Mouse (Mus musculus) mouse embryonic stem cell (cell line): Measurements from ENCODE around the gene Abcg5.

Experiments
- in situ Hi-C, 2 experiments: fragments of 300-500 bp; cut with MboI; formaldehyde crosslinking; loops; 1 replicate in 1 of 2; 3 replicates in 1 of 2; pipeline ENCODE4 v1.14.3; 2019 to 2020; ENCODE audit warnings: low sequenced_read_pairs in 2 of 2, low pct_unique_long_range_greater_than_20kb in 1 of 2, mixed read lengths in 1 of 2; ENCODE audit not compliant: unreplicated experiment in 1 of 2

The Abcg5 gene

DNA sequence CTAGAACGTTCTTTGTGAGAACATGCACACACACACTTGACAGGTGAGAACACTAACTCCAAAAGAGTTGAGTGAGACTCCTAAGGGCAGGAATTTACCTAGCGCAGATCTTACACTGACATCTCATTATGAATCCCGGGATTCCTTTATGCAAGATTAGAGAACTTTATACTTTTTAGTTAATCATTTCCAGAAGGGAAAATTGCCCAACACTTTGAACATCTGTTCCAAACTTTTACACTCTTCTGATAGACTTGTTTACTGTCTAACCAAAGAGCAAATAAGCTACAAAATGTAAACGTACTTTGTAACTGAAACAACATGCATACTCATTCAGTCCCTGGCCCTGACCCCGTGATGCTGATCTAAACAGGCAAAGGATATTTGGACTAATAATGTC is 6.5 kb upstream of the Abcg5 start:
- in situ Hi-C loops, result no loop called here

DNA sequence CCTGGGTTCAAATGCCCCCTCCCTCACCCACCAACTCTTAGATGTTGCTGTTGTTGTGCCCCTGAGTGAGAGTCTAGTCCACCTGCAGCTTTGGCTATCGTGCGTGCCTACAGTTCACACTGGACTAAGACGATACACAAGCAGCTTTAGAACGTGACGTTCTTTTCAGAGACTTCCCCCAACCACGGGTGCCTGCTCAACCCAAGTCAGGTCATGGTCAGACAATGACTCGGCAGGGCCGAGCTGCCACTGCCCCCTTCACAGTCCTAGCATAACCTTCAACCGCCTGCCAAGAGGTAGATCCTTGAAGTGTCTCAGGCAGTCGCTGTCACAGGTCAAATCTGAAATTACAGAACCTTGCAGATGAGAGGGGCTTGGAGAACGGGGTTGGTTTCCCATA is 6.0 kb upstream of the Abcg5 start:
- in situ Hi-C loops, result no loop called here

DNA sequence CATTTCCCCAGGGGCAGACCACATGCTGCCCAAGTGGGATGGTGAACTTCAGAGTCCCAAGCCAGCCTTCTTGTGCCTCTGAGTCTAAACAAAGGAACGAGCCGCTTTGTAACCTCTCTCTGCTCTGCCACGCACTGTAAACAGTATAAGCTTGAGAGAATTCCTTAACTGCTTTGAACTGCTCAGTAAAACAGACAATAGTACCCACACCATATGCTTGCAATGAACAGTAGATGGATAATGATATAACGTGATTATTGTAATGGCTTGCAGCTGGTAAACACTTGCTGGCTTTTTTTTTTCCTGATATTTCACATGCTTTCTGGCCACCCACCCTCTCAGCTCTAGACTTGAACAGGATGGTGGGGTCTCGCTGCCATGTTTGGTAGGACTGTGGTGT is 5.2 kb upstream of the Abcg5 start:
- in situ Hi-C loops, result no loop called here

DNA sequence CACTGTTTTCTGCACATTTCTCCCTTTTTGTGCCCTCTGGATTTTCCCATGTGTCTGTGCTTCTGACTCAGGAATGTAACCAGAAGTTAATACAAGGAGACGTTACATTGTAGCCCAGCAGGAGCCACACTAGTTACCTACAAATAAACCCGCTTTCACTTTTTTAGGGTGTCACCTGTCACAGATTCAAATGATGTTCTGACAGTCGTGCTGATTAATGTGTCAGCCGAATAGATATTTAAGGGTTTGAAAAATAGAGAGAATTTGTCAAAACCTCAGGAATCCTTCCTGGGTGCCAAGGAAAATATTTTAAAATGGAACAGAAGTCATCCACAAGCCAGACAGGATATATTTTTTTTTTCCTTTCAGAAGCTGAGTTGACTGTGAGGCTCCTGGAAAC is 2.5 kb upstream of the Abcg5 start:
- in situ Hi-C loops, result no loop called here

DNA sequence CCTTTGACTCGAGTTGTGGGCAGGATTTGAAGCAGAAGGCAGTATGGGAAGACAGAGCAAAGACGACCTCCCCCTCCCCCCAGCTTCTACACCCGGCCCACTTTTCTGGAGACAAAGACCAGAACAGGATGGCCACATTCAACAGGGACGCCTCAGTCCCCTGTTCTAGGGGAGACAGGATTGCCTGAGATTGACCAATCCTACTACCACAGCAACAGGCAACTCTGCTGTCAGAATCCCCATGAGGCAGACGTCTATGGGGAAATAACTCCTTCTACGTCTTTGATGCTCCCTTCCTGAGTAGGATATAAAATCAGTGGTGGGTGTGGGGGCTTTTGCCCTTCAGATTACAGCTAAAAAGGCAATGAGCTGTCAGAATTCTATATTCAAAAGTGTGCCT is 1.5 kb upstream of the Abcg5 start:
- in situ Hi-C loops, result no loop called here

DNA sequence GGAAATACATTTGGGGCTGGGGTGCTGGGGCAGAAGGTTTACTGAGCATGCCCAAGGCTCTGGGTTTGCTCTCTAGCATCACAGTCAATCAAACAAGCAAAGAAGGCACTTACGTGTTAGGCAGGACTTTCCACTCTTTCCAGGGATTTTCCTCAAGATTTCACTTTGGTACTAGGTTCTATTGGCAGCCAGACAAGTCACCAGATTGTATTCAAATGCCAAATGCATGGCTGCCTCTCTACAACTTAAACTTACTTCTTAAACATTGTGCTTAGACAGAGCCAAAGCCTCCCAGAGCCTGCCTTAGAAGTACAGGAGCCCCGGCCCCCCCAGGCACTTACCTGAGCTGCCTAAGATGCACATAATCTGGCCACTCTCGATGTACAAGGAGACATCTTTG is 1.1 kb downstream of the Abcg5 start:
- in situ Hi-C loops, result no loop called here

DNA sequence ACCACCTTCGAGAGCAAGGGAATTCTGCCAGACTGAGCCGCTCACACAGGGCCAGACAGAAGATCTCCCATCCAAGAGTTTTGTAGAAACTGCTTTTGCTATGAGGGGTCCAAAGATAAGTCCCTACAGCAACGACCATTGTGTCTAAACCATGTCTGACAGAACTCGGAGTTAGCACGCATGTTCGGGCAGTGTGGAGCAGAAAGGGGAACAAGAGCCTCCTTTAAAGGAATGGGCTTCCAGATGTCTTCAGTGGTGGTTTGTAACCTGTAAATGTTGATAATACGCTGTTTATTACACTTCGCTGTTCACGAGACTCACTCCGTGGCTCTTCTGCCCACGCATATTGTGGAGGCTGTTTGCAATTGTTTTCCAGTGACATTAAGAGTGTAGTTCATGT is 5.2 kb downstream of the Abcg5 start:
- in situ Hi-C loops, result no loop called here

DNA sequence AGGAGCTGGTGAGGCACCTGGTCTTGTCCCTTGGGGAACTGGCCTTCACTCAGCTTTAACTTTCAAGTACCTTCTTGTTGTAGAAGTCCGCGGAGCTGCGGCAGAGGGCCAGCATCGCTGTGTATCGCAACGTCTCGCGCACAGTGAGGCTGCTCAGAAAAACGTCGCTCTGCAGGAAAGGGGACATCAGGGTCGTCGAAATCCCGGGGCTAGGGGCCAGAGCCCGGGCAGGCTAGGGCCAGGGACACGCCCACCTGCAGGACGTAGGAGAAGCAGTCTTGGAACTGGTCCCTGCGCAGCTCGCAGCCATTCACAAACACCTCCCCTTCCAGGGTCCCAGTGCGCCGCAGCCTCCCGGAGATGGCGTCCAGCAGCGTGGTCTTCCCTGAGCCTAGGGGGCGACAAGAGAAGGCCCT is 6.9 kb downstream of the Abcg5 start, which contains the start of gene Abcg8:
Gene Abcg8, plus strand, starts transcription at position 352 of the 416 bp plus-strand sequence.
- in situ Hi-C loops, result no loop called here

DNA sequence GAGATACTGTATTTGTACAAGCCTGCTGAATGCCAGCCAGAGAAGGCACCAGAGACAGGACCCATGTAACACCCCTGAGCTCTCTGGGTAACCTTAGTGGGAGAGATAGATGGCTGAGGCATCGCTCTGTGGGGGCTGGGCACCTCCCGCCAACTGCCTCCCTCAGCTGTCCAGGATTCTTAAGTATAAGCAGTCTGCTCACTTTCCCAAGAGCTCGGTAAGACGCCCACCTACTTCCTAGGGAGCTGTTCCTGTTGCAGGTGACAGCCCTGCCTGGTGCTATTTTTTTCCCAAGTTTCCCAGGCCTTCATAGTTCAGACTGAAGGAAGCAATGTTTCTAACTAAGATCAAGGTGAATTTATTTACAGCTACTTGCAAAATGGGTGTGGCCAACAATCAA is 7.6 kb downstream of the Abcg5 start:
- in situ Hi-C loops, result no loop called here

DNA sequence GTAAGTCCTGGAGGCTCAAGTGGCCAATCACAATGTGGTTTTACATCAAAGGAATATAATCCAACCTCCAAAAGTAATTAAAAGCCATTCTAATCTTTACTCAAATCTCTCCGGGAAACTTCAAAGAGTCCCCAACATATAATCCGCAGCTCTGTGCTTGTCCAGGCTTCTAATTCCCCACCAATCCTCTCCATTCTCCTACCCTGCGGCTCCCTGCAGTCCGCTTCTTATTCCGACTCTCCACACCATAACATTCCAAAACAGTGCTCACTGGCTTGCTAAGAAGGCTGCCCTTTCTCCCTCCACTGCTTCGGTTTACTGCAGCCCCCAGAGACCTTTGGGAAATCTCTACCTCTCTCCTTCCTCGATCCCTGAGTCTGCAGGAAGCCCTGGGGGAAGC is 8.8 kb downstream of the Abcg5 start:
- in situ Hi-C loops, result no loop called here

DNA sequence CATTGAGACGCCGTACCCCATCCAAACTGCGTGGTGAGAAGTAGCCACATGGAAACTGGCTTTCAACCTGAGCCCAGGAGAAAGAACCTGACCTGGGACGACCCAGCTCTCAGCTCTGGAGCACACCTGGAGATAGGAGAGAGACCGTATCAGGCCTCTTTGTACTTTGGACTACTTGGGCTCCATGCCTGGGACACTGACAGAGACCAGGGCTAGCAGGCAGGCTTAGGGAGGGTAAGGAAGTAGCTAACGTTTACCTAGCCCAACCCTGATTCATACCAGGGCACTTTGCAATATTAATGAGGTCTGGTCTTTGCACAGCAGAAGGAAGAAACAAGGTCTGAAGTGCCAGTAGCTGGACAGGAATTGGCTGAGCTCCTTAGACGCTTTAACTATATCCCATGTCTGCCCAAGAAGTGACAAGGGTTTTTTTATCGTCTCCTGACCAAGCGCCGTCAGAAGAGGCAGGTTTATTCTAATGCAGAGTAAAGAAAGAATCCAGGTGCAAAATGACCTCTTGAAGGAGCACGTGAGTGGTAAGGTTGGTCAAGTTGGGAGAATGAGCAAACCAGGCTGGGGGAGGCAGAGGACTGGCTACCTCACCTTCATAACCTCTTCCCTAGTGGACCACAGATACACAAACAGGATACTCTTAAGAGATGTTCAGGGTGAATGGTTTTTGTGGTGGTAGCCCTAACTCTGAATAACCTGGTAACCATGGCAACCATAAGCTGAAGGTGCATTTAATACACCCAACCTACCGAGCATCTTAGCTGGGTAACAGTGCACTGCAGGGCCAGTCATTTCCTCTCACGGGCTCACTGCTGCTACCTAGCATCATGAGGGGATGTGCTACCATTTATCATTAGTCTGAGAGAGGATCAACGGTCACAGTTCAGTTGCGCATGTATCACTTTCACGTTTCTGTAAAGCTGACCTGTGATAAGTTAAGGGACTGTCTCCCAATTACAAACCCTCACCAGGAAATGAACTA is 10.1 kb downstream of the Abcg5 start:
- in situ Hi-C loops, result no loop called here

DNA sequence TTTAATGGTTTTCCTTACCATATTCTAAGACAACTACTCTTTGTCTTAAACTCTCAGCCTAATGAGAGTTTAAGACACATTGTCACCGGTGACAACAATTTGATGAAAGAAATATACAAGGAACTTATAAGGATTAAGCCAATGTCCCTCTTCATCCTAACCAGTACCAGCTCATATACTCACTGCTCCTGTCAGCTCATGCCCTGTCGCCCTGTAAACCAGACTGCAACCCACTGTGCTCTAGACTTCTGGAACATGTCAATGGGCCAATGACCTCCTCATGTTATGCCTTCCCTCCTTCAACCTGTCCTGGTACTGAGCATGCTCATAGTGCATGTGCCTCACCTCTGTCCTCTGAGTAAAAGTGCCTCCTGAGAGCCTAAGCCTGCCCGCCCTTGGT is 15.0 kb downstream of the Abcg5 start:
- in situ Hi-C loops, result no loop called here

DNA sequence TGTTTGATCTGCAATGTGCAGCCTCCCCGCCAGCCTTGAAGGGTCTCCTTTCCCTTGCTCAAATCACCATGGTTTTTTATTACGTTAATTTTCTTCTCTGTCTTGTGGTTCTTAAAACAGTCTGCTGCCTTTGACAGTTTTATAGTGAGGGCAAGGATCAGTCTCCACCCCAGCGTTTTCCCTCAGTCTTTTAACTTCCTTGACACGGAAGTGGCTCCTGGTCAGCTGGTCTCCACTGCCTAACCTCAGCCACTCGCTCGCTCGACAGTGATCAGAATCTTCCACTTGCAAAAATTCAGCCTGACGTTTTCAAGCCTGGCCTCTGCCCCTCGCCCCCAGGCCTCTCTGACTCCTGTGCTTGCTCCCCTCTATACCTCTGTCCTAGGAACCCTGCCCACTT is 17.1 kb downstream of the Abcg5 start:
- in situ Hi-C loops, result no loop called here

DNA sequence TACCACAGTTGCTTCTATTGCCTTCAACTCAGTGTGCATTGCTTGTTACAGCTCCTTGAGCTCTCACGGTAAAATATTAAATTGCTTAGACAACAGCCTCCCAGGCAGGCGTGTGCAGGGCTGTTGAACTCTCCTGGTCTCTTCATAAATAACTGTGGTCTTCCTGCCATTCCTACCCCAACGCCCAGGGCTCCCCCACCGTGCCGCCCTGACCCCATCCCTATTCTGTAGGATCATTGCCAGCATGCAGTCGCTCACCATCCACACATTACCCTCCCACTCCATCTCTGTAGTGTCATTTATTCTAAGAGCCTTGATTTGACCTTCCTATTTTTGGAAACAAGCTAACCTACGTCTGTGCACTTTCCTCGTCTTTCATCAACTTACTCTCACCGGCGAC is 17.8 kb downstream of the Abcg5 start:
- in situ Hi-C loops, result no loop called here

DNA sequence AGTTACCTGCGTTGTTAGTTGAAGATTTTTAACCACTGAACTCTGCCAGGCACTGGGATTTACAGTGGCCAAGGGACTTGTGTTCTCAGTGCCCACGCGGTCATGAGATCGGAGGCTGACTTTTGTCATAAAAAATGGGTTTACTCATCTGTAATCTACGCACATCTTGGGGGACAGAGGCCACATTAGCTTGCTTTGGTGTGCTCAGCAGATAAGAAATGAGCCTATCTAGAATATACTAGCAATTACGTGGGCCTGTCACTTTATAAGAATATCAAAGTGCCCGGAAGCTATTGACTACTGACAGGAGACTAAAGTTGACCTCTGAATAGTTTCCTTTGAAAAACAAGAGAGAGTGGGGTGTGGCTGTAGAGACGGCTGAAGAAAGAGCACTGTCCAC is 23.9 kb downstream of the Abcg5 start:
- in situ Hi-C loops, result no loop called here

DNA sequence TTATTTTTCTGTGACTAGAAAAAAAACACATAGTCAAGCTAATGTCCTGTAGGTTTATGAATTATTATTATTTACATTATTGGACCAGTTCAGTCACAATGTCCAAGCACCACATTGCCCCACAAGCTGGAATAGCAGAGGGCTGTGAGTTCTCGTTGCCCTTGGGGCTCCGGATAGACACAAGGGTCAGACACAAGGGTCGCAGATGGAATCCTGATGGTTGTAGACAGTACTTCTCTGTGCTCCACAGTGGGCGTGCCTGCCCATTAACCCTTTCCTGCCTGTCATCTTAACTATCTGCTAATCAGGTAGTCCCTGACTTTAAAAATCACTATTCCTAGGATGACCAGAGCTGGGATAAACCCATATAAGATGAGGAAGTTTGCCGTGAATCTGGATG is 24.6 kb downstream of the Abcg5 start:
- in situ Hi-C loops, result no loop called here

DNA sequence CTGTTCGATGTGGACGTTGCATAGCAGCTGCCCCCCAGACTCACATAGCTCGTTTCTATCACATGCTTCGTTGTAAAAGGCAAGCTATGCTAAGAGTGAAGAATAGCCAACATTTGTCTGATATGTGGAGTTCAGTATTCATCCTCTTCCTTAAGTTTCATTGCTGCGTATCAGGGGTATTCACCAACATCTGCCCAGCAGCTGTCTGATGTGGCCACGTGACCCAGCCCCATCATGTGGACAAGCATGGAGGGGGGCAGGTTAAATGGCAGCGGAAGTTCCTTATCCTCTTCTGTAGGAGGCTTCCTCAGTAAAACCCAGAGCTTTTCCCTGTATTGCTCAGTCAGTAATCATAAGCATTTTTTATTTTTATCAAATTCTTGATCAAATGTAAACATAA is 25.0 kb downstream of the Abcg5 start:
- in situ Hi-C loops, result no loop called here

DNA sequence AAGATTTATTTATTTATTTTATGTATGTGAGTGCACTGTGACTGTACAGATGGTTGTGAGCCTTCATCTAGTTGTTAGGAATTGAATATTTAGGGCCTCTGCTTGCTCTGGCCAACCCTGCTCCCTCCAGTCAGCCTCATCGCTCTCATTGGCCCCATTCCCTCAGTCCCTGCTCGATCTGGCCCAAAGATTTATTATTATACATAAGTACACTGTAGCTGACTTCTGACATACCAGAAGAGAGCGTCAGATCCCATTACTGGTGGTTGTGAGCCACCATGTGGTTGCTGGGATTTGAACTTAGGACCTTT is 25.4 kb downstream of the Abcg5 start:
- in situ Hi-C loops, result no loop called here

DNA sequence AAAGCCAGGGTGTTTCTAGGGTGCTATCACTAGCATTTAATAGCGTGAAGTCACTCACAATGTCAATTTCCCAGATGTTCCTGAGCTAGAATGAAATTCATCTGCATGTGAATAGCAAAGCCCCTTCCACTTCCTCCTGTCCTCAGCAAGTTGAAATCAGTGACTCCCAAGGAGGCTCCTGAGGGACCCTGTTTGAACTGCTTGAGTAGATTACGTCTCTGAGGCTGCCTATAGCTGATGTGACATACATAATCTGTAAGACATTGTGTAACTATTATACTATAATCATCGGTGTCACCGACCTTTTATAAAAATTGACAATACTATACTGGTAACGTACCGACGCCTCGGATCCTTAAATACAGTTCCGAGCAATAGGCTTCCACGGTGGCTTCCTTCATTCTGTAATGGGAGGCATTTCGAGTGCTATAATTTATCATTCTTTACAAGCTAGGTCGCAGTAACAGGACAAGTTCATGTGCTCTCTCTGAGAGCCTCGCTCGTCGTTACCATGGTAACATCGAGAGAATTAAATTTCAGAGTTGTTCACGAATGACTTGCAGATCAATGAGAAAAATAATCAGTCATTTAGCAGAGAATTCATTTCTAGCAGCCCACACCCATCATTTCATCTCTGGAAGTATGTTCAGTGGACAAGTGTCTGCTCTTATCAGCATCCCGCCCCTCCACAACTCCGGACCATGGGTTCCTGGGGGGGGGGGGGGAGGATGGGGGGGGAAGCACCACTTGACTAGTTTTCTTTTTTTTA is 26.0 kb downstream of the Abcg5 start:
- in situ Hi-C loops, result no loop called here

DNA sequence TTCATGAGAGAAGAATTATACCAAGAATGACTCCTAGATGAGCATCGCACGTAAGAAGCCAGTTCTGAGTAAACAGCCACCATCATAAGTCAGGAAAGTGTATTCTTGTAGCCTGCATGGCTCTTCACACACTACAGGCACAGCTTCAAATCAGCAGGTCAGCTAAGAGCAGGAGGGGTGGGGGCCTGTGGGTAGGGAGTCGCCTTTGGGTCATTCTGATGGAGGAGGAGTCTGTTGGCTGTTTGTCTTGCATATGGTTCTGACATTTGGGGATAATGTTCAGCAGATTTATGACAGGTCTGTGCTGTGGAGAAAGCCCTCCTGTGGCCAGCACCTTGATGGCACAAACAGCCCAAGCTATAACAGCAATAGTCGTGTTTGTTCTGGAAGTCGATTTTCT is 26.6 kb downstream of the Abcg5 start:
- in situ Hi-C loops, result no loop called here
